In genomic region chr14:51240899-51241298, GRCm38 (mm10) we compare ENCODE assay signal across 10 mouse cellular contexts. TPM values are rescaled to one million over a fixed set of nuclear protein-coding genes. Genes with fewer than 3 reads are reported as not detected.
A peak's percentile ranks its signal among the peaks of the same experiment; 100 is the strongest.
DNase-seq lines count a peak whose midpoint lies in the region; ATAC-seq and TF ChIP-seq lines count a peak whose summit lies in the region.
"Had no signal": no experiment of that assay in that cellular context is flagged by ENCODE, and none has a peak within 500 bp of the region (broad histone marks: within the 10 kb centered on the region; RNA-seq: fewer than 3 reads in every experiment).

No protein-coding gene starts in this region.

- no peak for ATAC-seq in hindbrain, embryonic 14.5 days (ENCODE audit: low FRiP score)
- ATAC-seq in neutrophil, adult 5-6 weeks (ENCODE audit: extremely low read depth, insufficient number of reproducible peaks, low FRiP score, poor library complexity, severe bottlenecking): peak; percentile 70; the same call in 1 of the 2 replicates
- ATAC-seq in neural tube, embryonic 15.5 days (ENCODE audit: low FRiP score): no peak

- TF ChIP-seq POLR2A in CH12.LX (IDR thresholded peaks at IDR 0.05; ENCODE audit: low read depth, low read length): no peak

- no peak overlapping the region for H3K27ac ChIP-seq in hindbrain, embryonic 10.5 days
- no peak overlapping the region for H3K27ac ChIP-seq in hindbrain, embryonic 14.5 days
- no peak overlapping the region for H3K27ac ChIP-seq in CH12.LX (ENCODE audit: insufficient read depth, low read depth)
- no peak overlapping the region for H3K27ac ChIP-seq in neural tube, embryonic 15.5 days (replicated peaks)
- H3K27ac ChIP-seq: embryonic facial prominence, embryonic 12.5 days had no signal

- H3K4me3 ChIP-seq in hindbrain, embryonic 10.5 days: no peak overlapping the region
- no peak overlapping the region for H3K4me3 ChIP-seq in hindbrain, embryonic 14.5 days (replicated peaks; ENCODE audit: low read length)
- no peak overlapping the region for H3K4me3 ChIP-seq in CH12.LX (replicated peaks in 1 of 3; ENCODE audit: low read depth in 2 of 3, low read length in 2 of 3, poor library complexity in 1 of 3)
- no peak overlapping the region for H3K4me3 ChIP-seq in neural tube, embryonic 15.5 days (replicated peaks)
- H3K4me3 ChIP-seq: embryonic facial prominence, embryonic 12.5 days; megakaryocyte, embryonic 14.5 days had no signal

- H3K27me3 ChIP-seq in hindbrain, embryonic 10.5 days (ENCODE audit: insufficient read depth, poor library complexity, severe bottlenecking): no peaks in the 10 kb centered on the region
- H3K27me3 ChIP-seq in hindbrain, embryonic 14.5 days (ENCODE audit: control insufficient read depth, insufficient read depth, low read length): no peaks in the 10 kb centered on the region
- no peaks in the 10 kb centered on the region for H3K27me3 ChIP-seq in CH12.LX (replicated peaks)
- no peaks in the 10 kb centered on the region for H3K27me3 ChIP-seq in neural tube, embryonic 15.5 days (replicated peaks)
- H3K27me3 ChIP-seq: embryonic facial prominence, embryonic 12.5 days; megakaryocyte, embryonic 14.5 days had no signal

- TF ChIP-seq RAD21 in CH12.LX (IDR thresholded peaks at IDR 0.05; ENCODE audit: low read depth, low read length): peak; percentile 87

- peak; percentile 83 to 90 for TF ChIP-seq CTCF in CH12.LX (conservative IDR thresholded peaks at IDR 0.05 in 1 of 2, IDR thresholded peaks at IDR 0.05 in 1 of 2; ENCODE audit: low read depth in 2 of 2, low read length in 2 of 2)

- no peak for TF ChIP-seq EP300 in CH12.LX (IDR thresholded peaks at IDR 0.05; ENCODE audit: low read length)

- no peaks in the 10 kb centered on the region for H3K79me2 ChIP-seq in CH12.LX (replicated peaks; ENCODE audit: control insufficient read depth, extremely low read depth, insufficient read depth, poor library complexity, severe bottlenecking)

- in situ Hi-C loops in CH12.LX (cut with MboI; ENCODE audit: low pct_ligation_motif_present, low pct_unique_long_range_greater_than_20kb, low sequenced_read_pairs): no loop called here

- H3K4me2 ChIP-seq in hindbrain, embryonic 14.5 days (replicated peaks): no peak overlapping the region
- no peak overlapping the region for H3K4me2 ChIP-seq in CH12.LX (ENCODE audit: insufficient read depth, low read depth, poor library complexity, severe bottlenecking)
- no peak overlapping the region for H3K4me2 ChIP-seq in neural tube, embryonic 15.5 days
- H3K4me2 ChIP-seq: embryonic facial prominence, embryonic 12.5 days had no signal

- dilution Hi-C loops in CH12.LX (cut with MboI; ENCODE audit: extremely low pct_ligation_motif_present, extremely low pct_unique_long_range_greater_than_20kb, low sequenced_read_pairs): no loop called here

- H3K36me3 ChIP-seq in hindbrain, embryonic 10.5 days: no peaks in the 10 kb centered on the region
- H3K36me3 ChIP-seq in hindbrain, embryonic 14.5 days (replicated peaks; ENCODE audit: control insufficient read depth, insufficient read depth): no peaks in the 10 kb centered on the region
- no peaks in the 10 kb centered on the region for H3K36me3 ChIP-seq in CH12.LX (replicated peaks in 1 of 2; ENCODE audit: control insufficient read depth in 1 of 2, insufficient read depth in 1 of 2, low read length in 1 of 2)
- no peaks in the 10 kb centered on the region for H3K36me3 ChIP-seq in neural tube, embryonic 15.5 days
- H3K36me3 ChIP-seq: embryonic facial prominence, embryonic 12.5 days had no signal

- peak; percentile 6 for DNase-seq in hindbrain, embryonic 10.5 days (ENCODE audit: low spot score)
- DNase-seq in hindbrain, embryonic 14.5 days (ENCODE audit: low spot score): no peak
- DNase-seq in CH12.LX (ENCODE audit: extremely low read depth): peak; percentile 79
- peak; percentile 52 to 68 for DNase-seq in adrenal gland, postnatal 36 days
- DNase-seq in frontal cortex, postnatal 36 days (ENCODE audit: low spot score in 2 of 2): peak; percentile 7 to 45
- DNase-seq in layer of hippocampus, postnatal 14 days (ENCODE audit: low spot score in 2 of 2): peak; percentile 28 to 66

- no peaks in the 10 kb centered on the region for H3K9me3 ChIP-seq in hindbrain, embryonic 10.5 days
- no peaks in the 10 kb centered on the region for H3K9me3 ChIP-seq in hindbrain, embryonic 14.5 days (ENCODE audit: control insufficient read depth, low read length)
- no peaks in the 10 kb centered on the region for H3K9me3 ChIP-seq in CH12.LX (replicated peaks; ENCODE audit: low read length)
- no peaks in the 10 kb centered on the region for H3K9me3 ChIP-seq in neural tube, embryonic 15.5 days (replicated peaks)
- H3K9me3 ChIP-seq: embryonic facial prominence, embryonic 12.5 days; megakaryocyte, embryonic 14.5 days had no signal

- H3K9ac ChIP-seq in hindbrain, embryonic 14.5 days: no peak overlapping the region
- H3K9ac ChIP-seq in CH12.LX (ENCODE audit: insufficient read depth, low read depth): no peak overlapping the region
- no peak overlapping the region for H3K9ac ChIP-seq in neural tube, embryonic 15.5 days (replicated peaks)
- H3K9ac ChIP-seq: embryonic facial prominence, embryonic 12.5 days had no signal

- H3K4me1 ChIP-seq in hindbrain, embryonic 10.5 days (replicated peaks): no peaks in the 10 kb centered on the region
- H3K4me1 ChIP-seq in hindbrain, embryonic 14.5 days (replicated peaks; ENCODE audit: control insufficient read depth, insufficient read depth, low read length): no peaks in the 10 kb centered on the region
- H3K4me1 ChIP-seq in CH12.LX (ENCODE audit: control insufficient read depth in 1 of 2, insufficient read depth in 2 of 2): peaks cover 11 to 49% of the 10 kb centered on the region in 2 experiments
- no peaks in the 10 kb centered on the region for H3K4me1 ChIP-seq in neural tube, embryonic 15.5 days
- H3K4me1 ChIP-seq: embryonic facial prominence, embryonic 12.5 days; megakaryocyte, embryonic 14.5 days had no signal

TF ChIP-seq in CH12.LX, 34 proteins besides CTCF, POLR2A, EP300 and RAD21:
- TF ChIP-seq MYC (IDR thresholded peaks at IDR 0.05; ENCODE audit: low read depth, low read length) (peak; percentile 82), ELF1 (IDR thresholded peaks at IDR 0.05; ENCODE audit: low read depth, low read length) (no peak), MEF2A (IDR thresholded peaks at IDR 0.05; ENCODE audit: borderline replicate concordance, low read depth, low read length) (no peak), ZNF384 (IDR thresholded peaks at IDR 0.05; ENCODE audit: low read depth, low read length) (no peak), MAFK (IDR thresholded peaks at IDR 0.05; ENCODE audit: insufficient replicate concordance, low read length) (no peak), SIN3A (IDR thresholded peaks at IDR 0.05; ENCODE audit: low read length) (no peak), POLR2AphosphoS2 (IDR thresholded peaks at IDR 0.05; ENCODE audit: low read depth, low read length) (no peak), ZC3H11A (IDR thresholded peaks at IDR 0.05; ENCODE audit: low read depth, low read length) (peak; percentile 87), IRF4 (IDR thresholded peaks at IDR 0.05; ENCODE audit: low read depth, low read length) (0 out of 2 replicates have a peak, but pooled peaks have one; percentile 26), MXI1 (IDR thresholded peaks at IDR 0.05; ENCODE audit: low read depth, low read length) (no peak), USF1 (IDR thresholded peaks at IDR 0.05; ENCODE audit: low read depth, low read length) (no peak), ZKSCAN1 (IDR thresholded peaks at IDR 0.05; ENCODE audit: borderline replicate concordance, low read depth, low read length) (no peak), JUND (conservative IDR thresholded peaks at IDR 0.05; ENCODE audit: low read depth, low read length) (0 out of 2 replicates have a peak, but pooled peaks have one; percentile 36), TBP (conservative IDR thresholded peaks at IDR 0.05; ENCODE audit: low read depth, low read length) (no peak), SMC3 (IDR thresholded peaks at IDR 0.05; ENCODE audit: low read depth, low read length) (peak; percentile 94), ZMIZ1 (IDR thresholded peaks at IDR 0.05; ENCODE audit: low read depth, low read length) (no peak), GABPA (IDR thresholded peaks at IDR 0.05; ENCODE audit: insufficient replicate concordance, low read depth, low read length) (no peak)

RNA-seq across cellular contexts. Expression of gene Rnase2a, which starts 15.0 kb away (rescaled TPM):
- polyA plus RNA-seq in hindbrain, embryonic 10.5 days (2016; fragmentation: Nextera tagmentation; extraction: Ambion mirVana): not detected in 2 replicates
- polyA plus RNA-seq in hindbrain, embryonic 14.5 days (2014; fragmentation: Nextera tagmentation; extraction: Ambion mirVana): not detected in 2 replicates
- total RNA-seq in CH12.LX (2012; rRNA removed) (not detected in 2 replicates), CH12.LX (2014; rRNA removed) (not detected in 2 replicates)
- polyA plus RNA-seq in CH12.LX (2012; ENCODE audit: insufficient read length, low read depth): not detected in 2 replicates
- 10 to 100 TPM in 1 of 2 experiments, 1 to 10 TPM in 1; 4.7 to 13.6 TPM for total RNA-seq in adrenal gland, postnatal 36 days (2021)
- total RNA-seq in layer of hippocampus, postnatal 14 days (2021): not detected
- total RNA-seq in neutrophil, adult 5-6 weeks (2017): not detected in 2 replicates
- polyA plus RNA-seq in neural tube, embryonic 15.5 days (2015; fragmentation: Nextera tagmentation; extraction: Ambion mirVana): not detected in 2 replicates
- polyA plus RNA-seq: embryonic facial prominence, embryonic 12.5 days had no signal

RNA-seq across cellular contexts. Expression of gene Ear14, which starts 37.7 kb away (rescaled TPM):
- not detected in 2 replicates for polyA plus RNA-seq in hindbrain, embryonic 10.5 days (2016; fragmentation: Nextera tagmentation; extraction: Ambion mirVana)
- not detected in 2 replicates for polyA plus RNA-seq in hindbrain, embryonic 14.5 days (2014; fragmentation: Nextera tagmentation; extraction: Ambion mirVana)
- total RNA-seq in CH12.LX (2012; rRNA removed): not detected in 2 replicates
- not detected in 2 replicates for total RNA-seq in CH12.LX (2014; rRNA removed)
- polyA plus RNA-seq in CH12.LX (2012; ENCODE audit: insufficient read length, low read depth): not detected in 2 replicates
- total RNA-seq in adrenal gland, postnatal 36 days (2021): not detected
- not detected for total RNA-seq in layer of hippocampus, postnatal 14 days (2021)
- not detected in 2 replicates for total RNA-seq in neutrophil, adult 5-6 weeks (2017)
- polyA plus RNA-seq in neural tube, embryonic 15.5 days (2015; fragmentation: Nextera tagmentation; extraction: Ambion mirVana): not detected in 2 replicates
- polyA plus RNA-seq: embryonic facial prominence, embryonic 12.5 days had no signal

RNA-seq across cellular contexts. Expression of gene Ang2, which starts 42.0 kb away (rescaled TPM):
- polyA plus RNA-seq in hindbrain, embryonic 10.5 days (2016; fragmentation: Nextera tagmentation; extraction: Ambion mirVana): not detected in 2 replicates
- not detected in 2 replicates for polyA plus RNA-seq in hindbrain, embryonic 14.5 days (2014; fragmentation: Nextera tagmentation; extraction: Ambion mirVana)
- total RNA-seq in CH12.LX (2012; rRNA removed): not detected in 2 replicates
- not detected in 2 replicates for total RNA-seq in CH12.LX (2014; rRNA removed)
- not detected in 2 replicates for polyA plus RNA-seq in CH12.LX (2012; ENCODE audit: insufficient read length, low read depth)
- not detected for total RNA-seq in adrenal gland, postnatal 36 days (2021)
- total RNA-seq in layer of hippocampus, postnatal 14 days (2021): not detected
- total RNA-seq in neutrophil, adult 5-6 weeks (2017): not detected in 2 replicates
- not detected in 2 replicates for polyA plus RNA-seq in neural tube, embryonic 15.5 days (2015; fragmentation: Nextera tagmentation; extraction: Ambion mirVana)
- polyA plus RNA-seq: embryonic facial prominence, embryonic 12.5 days had no signal
